Mouse (Mus musculus) cortical plate, adult 2 months (tissue): ENCODE measurements at regions not wholly inside any gene's neighbourhood (a gene's known extent, or its start where the extent isn't known, plus 50 kb on each side); places are given as distances from the start of the nearest gene placed in this dataset.

Source experiments
- CTCF ChIP-seq: fragments of 200-500 bp; IDR thresholded peaks from 2 replicates; pipeline ENCODE4 v1.5.1; 2011; ENCODE audit warnings: mild to moderate bottlenecking, control low read depth, low read length; ENCODE audit not compliant: insufficient read depth; ENCODE audit errors: extremely low read depth
- POLR2A ChIP-seq: fragments of 200-500 bp; IDR thresholded peaks from 2 replicates; pipeline ENCODE4 v1.6.1; 2011; ENCODE audit warnings: mild to moderate bottlenecking, low read length, control low read depth; ENCODE audit not compliant: insufficient read depth; ENCODE audit errors: extremely low read depth

GRCm38 (mm10) chr11:45629250-45629649 lies 222.6 kb upstream of the Clint1 start:
- TF ChIP-seq CTCF (peak; percentile 23; the same call in 1 of the 2 replicates), POLR2A (no peak)
